Mouse (Mus musculus): Measurements from ENCODE around the gene Thy1. TPM values are rescaled to one million over a fixed set of nuclear protein-coding genes. Genes with fewer than 3 reads are reported as not detected.

The Thy1 gene
- polyA plus RNA-seq, 1 experiment from 2014 or later: 0.88 TPM

DNA sequence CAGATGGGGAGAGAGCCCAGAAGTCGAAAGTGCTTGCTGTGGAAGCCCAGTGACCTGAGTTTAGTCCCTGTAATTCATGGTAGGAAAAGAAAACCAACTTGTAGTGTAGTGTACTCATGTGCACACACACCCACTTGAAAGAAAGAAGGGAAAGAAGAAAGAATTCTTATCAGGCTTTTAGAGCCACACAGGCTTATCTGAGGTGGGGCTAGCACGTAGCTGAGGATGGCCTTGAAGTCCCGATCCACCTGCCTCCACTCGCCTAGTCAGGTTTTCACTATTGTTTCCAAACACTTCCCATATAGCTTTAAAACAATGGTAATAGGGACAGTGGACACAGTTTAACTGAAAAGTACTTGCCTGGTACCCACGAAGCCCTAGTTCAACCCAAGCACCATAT, 31.5 kb upstream of the Thy1 start:
- H3K9ac ChIP-seq (replicated peaks; ENCODE audit: low read depth, low read length): no peak overlapping the region
- H3K9me3 ChIP-seq (ENCODE audit: control insufficient read depth, low read depth, low read length): no peaks in the 10 kb centered on the region
- no peak overlapping the region for H3K27ac ChIP-seq (ENCODE audit: low read length)
- whole genome bisulfite sequencing: 70% methylated on average over 5 of the region's 5 CpGs
- no peak overlapping the region for H3K4me3 ChIP-seq (ENCODE audit: low read depth, low read length)
- H3K4me1 ChIP-seq (ENCODE audit: control insufficient read depth, insufficient read depth, low read length): no peaks in the 10 kb centered on the region
- H3K27me3 ChIP-seq (ENCODE audit: control insufficient read depth, insufficient read depth, low read length): no peaks in the 10 kb centered on the region
- ATAC-seq (ENCODE audit: insufficient number of reproducible peaks, insufficient read depth, low FRiP score, low read depth): no peak
- no peaks in the 10 kb centered on the region for H3K36me3 ChIP-seq (ENCODE audit: control insufficient read depth, insufficient read depth, low read length)
- H3K4me2 ChIP-seq (replicated peaks; ENCODE audit: low read depth, low read length): no peak overlapping the region

- no peaks in the 10 kb centered on the region for H3K27me3 ChIP-seq (ENCODE audit: control insufficient read depth, insufficient read depth, low read length)
- no peak overlapping the region for H3K4me2 ChIP-seq (replicated peaks; ENCODE audit: low read depth, low read length)
- no peaks in the 10 kb centered on the region for H3K4me1 ChIP-seq (ENCODE audit: control insufficient read depth, insufficient read depth, low read length)
- no peak for ATAC-seq (ENCODE audit: insufficient number of reproducible peaks, insufficient read depth, low FRiP score, low read depth)
- H3K27ac ChIP-seq (ENCODE audit: low read length): no peak overlapping the region
- no peak overlapping the region for H3K4me3 ChIP-seq (ENCODE audit: low read depth, low read length)
- WGBS: 46% methylated on average over 6 of the region's 6 CpGs
- H3K9ac ChIP-seq (replicated peaks; ENCODE audit: low read depth, low read length): no peak overlapping the region
- H3K36me3 ChIP-seq (ENCODE audit: control insufficient read depth, insufficient read depth, low read length): no peaks in the 10 kb centered on the region
- no peaks in the 10 kb centered on the region for H3K9me3 ChIP-seq (ENCODE audit: control insufficient read depth, low read depth, low read length)
Measured at GRCm38 (mm10) chr9:44012164-44012563, 31.0 kb upstream of the Thy1 start.

GRCm38 (mm10) chr9:44012761-44013301, 30.4 kb upstream of the Thy1 start:
- Histone ChIP-seq H3K4me3 (ENCODE audit: low read depth, low read length) (no peak overlapping the region), H3K9me3 (ENCODE audit: control insufficient read depth, low read depth, low read length) (no peaks in the 10 kb centered on the region), H3K36me3 (ENCODE audit: control insufficient read depth, insufficient read depth, low read length) (no peaks in the 10 kb centered on the region), H3K4me2 (replicated peaks; ENCODE audit: low read depth, low read length) (no peak overlapping the region), H3K9ac (replicated peaks; ENCODE audit: low read depth, low read length) (no peak overlapping the region), H3K27ac (ENCODE audit: low read length) (no peak overlapping the region), H3K27me3 (ENCODE audit: control insufficient read depth, insufficient read depth, low read length) (no peaks in the 10 kb centered on the region), H3K4me1 (ENCODE audit: control insufficient read depth, insufficient read depth, low read length) (no peaks in the 10 kb centered on the region)
- no peak for ATAC-seq (ENCODE audit: insufficient number of reproducible peaks, insufficient read depth, low FRiP score, low read depth)
- 28% methylated on average over 8 of the region's 8 CpGs for WGBS

GRCm38 (mm10) chr9:44013781-44014180, 29.4 kb upstream of the Thy1 start:
- H3K4me3 ChIP-seq (ENCODE audit: low read depth, low read length): no peak overlapping the region
- H3K4me2 ChIP-seq (replicated peaks; ENCODE audit: low read depth, low read length): no peak overlapping the region
- H3K27ac ChIP-seq (ENCODE audit: low read length): no peak overlapping the region
- H3K36me3 ChIP-seq (ENCODE audit: control insufficient read depth, insufficient read depth, low read length): no peaks in the 10 kb centered on the region
- WGBS: 31% methylated on average over 6 of the region's 6 CpGs
- no peaks in the 10 kb centered on the region for H3K4me1 ChIP-seq (ENCODE audit: control insufficient read depth, insufficient read depth, low read length)
- ATAC-seq (ENCODE audit: insufficient number of reproducible peaks, insufficient read depth, low FRiP score, low read depth): no peak
- no peaks in the 10 kb centered on the region for H3K9me3 ChIP-seq (ENCODE audit: control insufficient read depth, low read depth, low read length)
- H3K27me3 ChIP-seq (ENCODE audit: control insufficient read depth, insufficient read depth, low read length): no peaks in the 10 kb centered on the region
- no peak overlapping the region for H3K9ac ChIP-seq (replicated peaks; ENCODE audit: low read depth, low read length)

DNA sequence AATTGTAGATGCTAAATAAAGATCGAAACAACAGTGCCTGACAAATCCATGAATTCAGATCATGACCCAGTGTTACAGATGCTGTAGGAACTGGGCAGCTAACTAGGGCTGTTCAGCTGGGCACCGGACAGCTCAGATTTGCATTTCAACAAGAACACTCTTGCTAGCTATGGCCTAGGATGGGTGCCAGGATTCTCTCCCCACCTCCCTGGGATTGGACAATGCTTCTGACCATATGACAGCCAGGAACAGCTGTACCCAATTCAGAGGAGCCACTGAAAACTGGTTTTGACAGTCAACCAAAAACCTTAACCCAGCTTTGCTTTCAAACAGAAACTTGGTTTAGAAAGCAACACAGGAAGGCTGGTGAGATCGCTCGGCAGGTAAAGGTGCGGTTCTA, 26.9 kb upstream of the Thy1 start:
- no peak for ATAC-seq (ENCODE audit: insufficient number of reproducible peaks, insufficient read depth, low FRiP score, low read depth)
- H3K4me1 ChIP-seq (ENCODE audit: control insufficient read depth, insufficient read depth, low read length): no peaks in the 10 kb centered on the region

GRCm38 (mm10) chr9:44017846-44018245, 25.3 kb upstream of the Thy1 start:
- Histone ChIP-seq H3K27ac (ENCODE audit: low read length) (no peak overlapping the region), H3K9ac (replicated peaks; ENCODE audit: low read depth, low read length) (no peak overlapping the region), H3K4me3 (ENCODE audit: low read depth, low read length) (no peak overlapping the region), H3K9me3 (ENCODE audit: control insufficient read depth, low read depth, low read length) (no peaks in the 10 kb centered on the region), H3K36me3 (ENCODE audit: control insufficient read depth, insufficient read depth, low read length) (no peaks in the 10 kb centered on the region), H3K4me1 (ENCODE audit: control insufficient read depth, insufficient read depth, low read length) (no peaks in the 10 kb centered on the region), H3K4me2 (replicated peaks; ENCODE audit: low read depth, low read length) (no peak overlapping the region), H3K27me3 (ENCODE audit: control insufficient read depth, insufficient read depth, low read length) (no peaks in the 10 kb centered on the region)
- no peak for ATAC-seq (ENCODE audit: insufficient number of reproducible peaks, insufficient read depth, low FRiP score, low read depth)
- WGBS: 72% methylated on average over 5 of the region's 5 CpGs

More for the DNA sequence above, 26.9 kb upstream of the Thy1 start:
- Histone ChIP-seq H3K27me3 (ENCODE audit: control insufficient read depth, insufficient read depth, low read length) (no peaks in the 10 kb centered on the region), H3K9me3 (ENCODE audit: control insufficient read depth, low read depth, low read length) (no peaks in the 10 kb centered on the region), H3K9ac (replicated peaks; ENCODE audit: low read depth, low read length) (no peak overlapping the region), H3K4me2 (replicated peaks; ENCODE audit: low read depth, low read length) (no peak overlapping the region), H3K36me3 (ENCODE audit: control insufficient read depth, insufficient read depth, low read length) (no peaks in the 10 kb centered on the region), H3K4me3 (ENCODE audit: low read depth, low read length) (no peak overlapping the region), H3K27ac (ENCODE audit: low read length) (no peak overlapping the region)
- WGBS: 85% methylated on average over 5 of the region's 5 CpGs

- H3K9me3 ChIP-seq (ENCODE audit: control insufficient read depth, low read depth, low read length): no peaks in the 10 kb centered on the region
- ATAC-seq (ENCODE audit: insufficient number of reproducible peaks, insufficient read depth, low FRiP score, low read depth): no peak
- H3K36me3 ChIP-seq (ENCODE audit: control insufficient read depth, insufficient read depth, low read length): no peaks in the 10 kb centered on the region
- H3K27me3 ChIP-seq (ENCODE audit: control insufficient read depth, insufficient read depth, low read length): no peaks in the 10 kb centered on the region
- no peak overlapping the region for H3K4me2 ChIP-seq (replicated peaks; ENCODE audit: low read depth, low read length)
- 76% methylated on average over 7 of the region's 7 CpGs for WGBS
- no peak overlapping the region for H3K27ac ChIP-seq (ENCODE audit: low read length)
- no peak overlapping the region for H3K4me3 ChIP-seq (ENCODE audit: low read depth, low read length)
- H3K4me1 ChIP-seq (ENCODE audit: control insufficient read depth, insufficient read depth, low read length): no peaks in the 10 kb centered on the region
- no peak overlapping the region for H3K9ac ChIP-seq (replicated peaks; ENCODE audit: low read depth, low read length)
Measured at GRCm38 (mm10) chr9:44020001-44020400, 23.2 kb upstream of the Thy1 start.

- WGBS: 74% methylated on average over 8 of the region's 8 CpGs
- H3K36me3 ChIP-seq (ENCODE audit: control insufficient read depth, insufficient read depth, low read length): no peaks in the 10 kb centered on the region
- no peak overlapping the region for H3K4me2 ChIP-seq (replicated peaks; ENCODE audit: low read depth, low read length)
- no peak overlapping the region for H3K4me3 ChIP-seq (ENCODE audit: low read depth, low read length)
- no peak overlapping the region for H3K9ac ChIP-seq (replicated peaks; ENCODE audit: low read depth, low read length)
- H3K27me3 ChIP-seq (ENCODE audit: control insufficient read depth, insufficient read depth, low read length): no peaks in the 10 kb centered on the region
- H3K4me1 ChIP-seq (ENCODE audit: control insufficient read depth, insufficient read depth, low read length): no peaks in the 10 kb centered on the region
- H3K9me3 ChIP-seq (ENCODE audit: control insufficient read depth, low read depth, low read length): no peaks in the 10 kb centered on the region
- ATAC-seq (ENCODE audit: insufficient number of reproducible peaks, insufficient read depth, low FRiP score, low read depth): no peak
- H3K27ac ChIP-seq (ENCODE audit: low read length): no peak overlapping the region
Measured at GRCm38 (mm10) chr9:44022100-44022847, 20.9 kb upstream of the Thy1 start.

GRCm38 (mm10) chr9:44024096-44024495, 19.1 kb upstream of the Thy1 start:
- H3K4me2 ChIP-seq (replicated peaks; ENCODE audit: low read depth, low read length): no peak overlapping the region
- no peaks in the 10 kb centered on the region for H3K36me3 ChIP-seq (ENCODE audit: control insufficient read depth, insufficient read depth, low read length)
- H3K27me3 ChIP-seq (ENCODE audit: control insufficient read depth, insufficient read depth, low read length): no peaks in the 10 kb centered on the region
- H3K4me1 ChIP-seq (ENCODE audit: control insufficient read depth, insufficient read depth, low read length): no peaks in the 10 kb centered on the region
- no peak overlapping the region for H3K4me3 ChIP-seq (ENCODE audit: low read depth, low read length)
- H3K9ac ChIP-seq (replicated peaks; ENCODE audit: low read depth, low read length): no peak overlapping the region
- H3K9me3 ChIP-seq (ENCODE audit: control insufficient read depth, low read depth, low read length): no peaks in the 10 kb centered on the region
- WGBS: 77% methylated on average over 3 of the region's 3 CpGs
- no peak for ATAC-seq (ENCODE audit: insufficient number of reproducible peaks, insufficient read depth, low FRiP score, low read depth)
- no peak overlapping the region for H3K27ac ChIP-seq (ENCODE audit: low read length)
